Mouse (Mus musculus) MEL (cell line): Measurements from ENCODE around the gene Rps6kb2. TPM values are rescaled to one million over a fixed set of nuclear protein-coding genes. Genes with fewer than 3 reads are reported as not detected.

Experiments
- DNase-seq: peaks from one replicate; pipeline ENCODE4 v3.0.0; 2011; ENCODE audit warnings: low read depth, low spot score
- H3K27ac ChIP-seq: 2 replicates; pipeline ENCODE4 v1.5.1; 2012; ENCODE audit warnings: low read depth, mild to moderate bottlenecking, control low read depth, low read length, moderate library complexity; ENCODE audit not compliant: control insufficient read depth
- H3K27me3 ChIP-seq, 2 experiments: fragments of 150-350 bp in 1 of 2; sonication (generic) in 1 of 2; 2 replicates each; pipeline ENCODE4 v1.6.1; 2012; ENCODE audit warnings: low read length in 2 of 2, mild to moderate bottlenecking in 2 of 2, improper control_type of control experiment in 1 of 2, moderate library complexity in 1 of 2; ENCODE audit not compliant: insufficient read depth in 2 of 2, control insufficient read depth in 1 of 2
- H3K36me3 ChIP-seq, 2 experiments: 2 replicates each; pipeline ENCODE4 v1.6.1; 2012 to 2014; ENCODE audit warnings: low read length in 2 of 2, improper control_type of control experiment in 1 of 2, inconsistent platforms in 1 of 2, mild to moderate bottlenecking in 1 of 2; ENCODE audit not compliant: insufficient read depth in 2 of 2, control insufficient read depth in 1 of 2
- H3K4me1 ChIP-seq, 2 experiments: fragments of 150-350 bp in 1 of 2; sonication (generic) in 1 of 2; 2 replicates each; pipeline ENCODE4 v1.6.1; 2012; ENCODE audit warnings: low read length in 2 of 2, improper control_type of control experiment in 1 of 2, mild to moderate bottlenecking in 1 of 2; ENCODE audit not compliant: insufficient read depth in 2 of 2, control insufficient read depth in 1 of 2
- H3K4me3 ChIP-seq, 2 experiments: fragments of 150-350 bp in 1 of 2; sonication (generic) in 1 of 2; 2 replicates each; pipeline ENCODE4 v1.5.1; 2012; ENCODE audit warnings: low read depth in 2 of 2, low read length in 2 of 2, mild to moderate bottlenecking in 2 of 2, moderate library complexity in 2 of 2, control low read depth in 1 of 2, improper control_type of control experiment in 1 of 2; ENCODE audit not compliant: control insufficient read depth in 1 of 2, insufficient read depth in 1 of 2
- H3K79me2 ChIP-seq: 2 replicates; pipeline ENCODE4 v1.6.1; 2012; ENCODE audit warnings: mild to moderate bottlenecking, low read length, moderate library complexity; ENCODE audit not compliant: control insufficient read depth, poor library complexity, insufficient read depth
- H3K9ac ChIP-seq: 2 replicates; pipeline ENCODE4 v1.6.1; 2012; ENCODE audit warnings: low read depth, mild to moderate bottlenecking, control low read depth, low read length, moderate library complexity; ENCODE audit not compliant: control insufficient read depth, poor library complexity, severe bottlenecking
- H3K9me3 ChIP-seq: fragments of 150-350 bp; sonication (generic); replicated peaks from 2 replicates; pipeline ENCODE4 v1.6.1; 2012; ENCODE audit warnings: mild to moderate bottlenecking, low read length, improper control_type of control experiment, moderate library complexity; ENCODE audit not compliant: insufficient read depth
- BHLHE40 ChIP-seq: IDR thresholded peaks from 2 replicates; pipeline ENCODE4 v1.6.1; 2012; ENCODE audit warnings: low read depth, mild to moderate bottlenecking, inconsistent platforms, low read length, improper control_type of control experiment, borderline replicate concordance
- CHD1 ChIP-seq: IDR thresholded peaks from 2 replicates; pipeline ENCODE4 v1.6.1; 2012; ENCODE audit warnings: low read depth, mild to moderate bottlenecking, inconsistent platforms, low read length, improper control_type of control experiment
- CHD2 ChIP-seq: IDR thresholded peaks from 2 replicates; pipeline ENCODE4 v1.6.1; 2011; ENCODE audit warnings: low read length, improper control_type of control experiment
- CTCF ChIP-seq, 3 experiments: IDR thresholded peaks in 2 of 3; conservative IDR thresholded peaks in 1 of 3; 2 replicates each; pipeline ENCODE4 v1.5.1; 2011 to 2012; ENCODE audit warnings: low read length in 3 of 3, low read depth in 2 of 3, mild to moderate bottlenecking in 2 of 3, improper control_type of control experiment in 1 of 3, inconsistent platforms in 1 of 3, mixed read lengths in 1 of 3, moderate library complexity in 1 of 3; ENCODE audit not compliant: control insufficient read depth in 1 of 3, insufficient read depth in 1 of 3, poor library complexity in 1 of 3, severe bottlenecking in 1 of 3
- E2F4 ChIP-seq: IDR thresholded peaks from 2 replicates; pipeline ENCODE4 v1.6.1; 2011; ENCODE audit warnings: low read depth, low read length, improper control_type of control experiment, borderline replicate concordance
- ELF1 ChIP-seq: IDR thresholded peaks from 2 replicates; pipeline ENCODE4 v1.6.1; 2014; ENCODE audit warnings: low read depth, mild to moderate bottlenecking, inconsistent platforms, low read length, improper control_type of control experiment, moderate library complexity
- EP300 ChIP-seq, 2 experiments: IDR thresholded peaks; 2 replicates each; pipeline ENCODE4 v1.6.1; 2011; ENCODE audit warnings: improper control_type of control experiment in 2 of 2, low read length in 2 of 2, low read depth in 1 of 2, mild to moderate bottlenecking in 1 of 2
- ETS1 ChIP-seq: IDR thresholded peaks from 2 replicates; pipeline ENCODE4 v1.6.1; 2012; ENCODE audit warnings: low read depth, mild to moderate bottlenecking, inconsistent platforms, low read length, improper control_type of control experiment, moderate library complexity
- GABPA ChIP-seq: IDR thresholded peaks from 2 replicates; pipeline ENCODE4 v1.6.1; 2012; ENCODE audit warnings: low read depth, mild to moderate bottlenecking, inconsistent platforms, low read length, improper control_type of control experiment, moderate library complexity
- GATA1 ChIP-seq: IDR thresholded peaks from 2 replicates; pipeline ENCODE4 v1.6.1; 2011; ENCODE audit warnings: low read depth, low read length, improper control_type of control experiment
- HCFC1 ChIP-seq: IDR thresholded peaks from 2 replicates; pipeline ENCODE4 v1.6.1; 2012; ENCODE audit warnings: low read depth, mild to moderate bottlenecking, inconsistent platforms, low read length, improper control_type of control experiment, moderate library complexity
- JUND ChIP-seq: IDR thresholded peaks from 2 replicates; pipeline ENCODE4 v1.6.1; 2011; ENCODE audit warnings: low read depth, mild to moderate bottlenecking, improper control_type of control experiment, low read length
- KAT2A ChIP-seq: conservative IDR thresholded peaks from 2 replicates; pipeline ENCODE4 v1.6.1; 2012; ENCODE audit warnings: low read depth, low read length, improper control_type of control experiment, inconsistent platforms
- MAFK ChIP-seq: IDR thresholded peaks from 2 replicates; pipeline ENCODE4 v1.6.1; 2011; ENCODE audit warnings: low read depth, mild to moderate bottlenecking, low read length, improper control_type of control experiment, borderline replicate concordance
- MAX ChIP-seq: IDR thresholded peaks from 2 replicates; pipeline ENCODE4 v1.6.1; 2011; ENCODE audit warnings: low read length, improper control_type of control experiment
- MAZ ChIP-seq: IDR thresholded peaks from 2 replicates; pipeline ENCODE4 v1.6.1; 2012; ENCODE audit warnings: low read depth, mild to moderate bottlenecking, inconsistent platforms, low read length, improper control_type of control experiment
- MEF2A ChIP-seq: IDR thresholded peaks from 2 replicates; pipeline ENCODE4 v1.6.1; 2014; ENCODE audit warnings: low read depth, mild to moderate bottlenecking, inconsistent platforms, low read length, improper control_type of control experiment; ENCODE audit not compliant: poor library complexity, insufficient replicate concordance, severe bottlenecking; ENCODE audit errors: extremely low read depth
- MXI1 ChIP-seq: IDR thresholded peaks from 2 replicates; pipeline ENCODE4 v1.6.1; 2011; ENCODE audit warnings: mild to moderate bottlenecking, low read depth, low read length, improper control_type of control experiment
- MYB ChIP-seq: IDR thresholded peaks from 2 replicates; pipeline ENCODE4 v1.6.1; 2011; ENCODE audit warnings: mild to moderate bottlenecking, low read depth, low read length, improper control_type of control experiment
- MYC ChIP-seq: IDR thresholded peaks from 2 replicates; pipeline ENCODE4 v1.6.1; 2011; ENCODE audit warnings: low read depth, mild to moderate bottlenecking, low read length, improper control_type of control experiment, moderate library complexity
- NELFE ChIP-seq: IDR thresholded peaks from 2 replicates; pipeline ENCODE4 v1.6.1; 2011; ENCODE audit warnings: low read depth, low read length, improper control_type of control experiment
- NRF1 ChIP-seq: IDR thresholded peaks from 2 replicates; pipeline ENCODE4 v1.6.1; 2014; ENCODE audit warnings: low read depth, mild to moderate bottlenecking, inconsistent platforms, low read length, improper control_type of control experiment, moderate library complexity; ENCODE audit not compliant: poor library complexity, insufficient read depth, severe bottlenecking
- POLR2A ChIP-seq, 2 experiments: IDR thresholded peaks; 2 replicates each; pipeline ENCODE4 v1.6.1; 2011 to 2012; ENCODE audit warnings: low read length in 2 of 2, mild to moderate bottlenecking in 2 of 2, control low read depth in 1 of 2, improper control_type of control experiment in 1 of 2, low read depth in 1 of 2, moderate library complexity in 1 of 2; ENCODE audit not compliant: control insufficient read depth in 1 of 2, insufficient read depth in 1 of 2, poor library complexity in 1 of 2
- POLR2AphosphoS2 ChIP-seq: IDR thresholded peaks from 2 replicates; pipeline ENCODE4 v1.6.1; 2011; ENCODE audit warnings: low read length, improper control_type of control experiment
- POLR2AphosphoS5 ChIP-seq: IDR thresholded peaks from 2 replicates; pipeline ENCODE4 v1.6.1; 2012; ENCODE audit warnings: low read depth, borderline replicate concordance, mild to moderate bottlenecking, inconsistent platforms, low read length, moderate library complexity, mixed read lengths
- RAD21 ChIP-seq: IDR thresholded peaks from 2 replicates; pipeline ENCODE4 v1.6.1; 2011; ENCODE audit warnings: mild to moderate bottlenecking, low read depth, low read length, improper control_type of control experiment
- RCOR1 ChIP-seq: IDR thresholded peaks from 2 replicates; pipeline ENCODE4 v1.6.1; 2012; ENCODE audit warnings: low read depth, mild to moderate bottlenecking, inconsistent platforms, low read length, improper control_type of control experiment
- SIN3A ChIP-seq: IDR thresholded peaks from 2 replicates; pipeline ENCODE4 v1.6.1; 2012; ENCODE audit warnings: low read length, improper control_type of control experiment, inconsistent platforms
- SMC3 ChIP-seq: IDR thresholded peaks from 2 replicates; pipeline ENCODE4 v1.6.1; 2011; ENCODE audit warnings: low read depth, low read length, improper control_type of control experiment
- TAL1 ChIP-seq: IDR thresholded peaks from 2 replicates; pipeline ENCODE4 v1.6.1; 2012; ENCODE audit warnings: mild to moderate bottlenecking, inconsistent platforms, low read length, moderate library complexity, mixed read lengths
- TBP ChIP-seq: IDR thresholded peaks from 2 replicates; pipeline ENCODE4 v1.8.0; 2011; ENCODE audit warnings: low read depth, low read length, improper control_type of control experiment
- TCF12 ChIP-seq: IDR thresholded peaks from 2 replicates; pipeline ENCODE4 v1.6.1; 2014; ENCODE audit warnings: low read depth, mild to moderate bottlenecking, inconsistent platforms, low read length, improper control_type of control experiment, moderate library complexity
- UBTF ChIP-seq: IDR thresholded peaks from 2 replicates; pipeline ENCODE4 v1.6.1; 2012; ENCODE audit warnings: low read depth, mild to moderate bottlenecking, inconsistent platforms, low read length, improper control_type of control experiment, moderate library complexity, borderline replicate concordance; ENCODE audit not compliant: insufficient read depth
- USF2 ChIP-seq, 2 experiments: IDR thresholded peaks; 2 replicates each; pipeline ENCODE4 v1.6.1; 2011 to 2012; ENCODE audit warnings: improper control_type of control experiment in 2 of 2, low read length in 2 of 2, borderline replicate concordance in 1 of 2, inconsistent platforms in 1 of 2, low read depth in 1 of 2, mild to moderate bottlenecking in 1 of 2; ENCODE audit not compliant: insufficient read depth in 1 of 2
- ZC3H11A ChIP-seq: IDR thresholded peaks from 2 replicates; pipeline ENCODE4 v1.6.1; 2012; ENCODE audit warnings: low read depth, mild to moderate bottlenecking, inconsistent platforms, low read length, improper control_type of control experiment
- ZKSCAN1 ChIP-seq: IDR thresholded peaks from 2 replicates; pipeline ENCODE4 v1.6.1; 2012; ENCODE audit warnings: low read depth, mild to moderate bottlenecking, inconsistent platforms, low read length, improper control_type of control experiment, moderate library complexity
- ZMIZ1 ChIP-seq: IDR thresholded peaks from 2 replicates; pipeline ENCODE4 v1.6.1; 2012; ENCODE audit warnings: low read depth, mild to moderate bottlenecking, inconsistent platforms, low read length, improper control_type of control experiment, moderate library complexity
- ZNF384 ChIP-seq: IDR thresholded peaks from 2 replicates; pipeline ENCODE4 v1.6.1; 2012; ENCODE audit warnings: low read depth, mild to moderate bottlenecking, inconsistent platforms, low read length, improper control_type of control experiment
- polyA plus RNA-seq, 2 experiments: library from polyadenylated mRNA; stranded (reverse) in 1 of 2; unstranded in 1 of 2; fragments of >175 nt in 1 of 2; fragments of >200 nt in 1 of 2; gene quantifications; 2 replicates each; pipeline versions ENCODE4 v1.2.1 to v1.2.4; 2012; ENCODE audit warnings: low replicate concordance in 2 of 2, low read depth in 1 of 2; ENCODE audit not compliant: insufficient read length in 2 of 2, insufficient read depth in 1 of 2, missing spikeins in 1 of 2
- total RNA-seq: library from RNA; depleted of rRNA; stranded (reverse); fragments of 300-350 nt; gene quantifications from 2 replicates; pipeline ENCODE4 v1.2.3, GENCODE M21; 2012

Rps6kb2 gene
- total and polyA plus RNA-seq, 3 experiments, result 8.7 to 19.8 TPM; not detected in 1

- H3K36me3 ChIP-seq, result peaks cover 2 to 16% of the 10 kb centered on the region in 2 experiments; a peak in 3 of 4 replicates
- H3K9me3 ChIP-seq, result no peaks in the 10 kb centered on the region
- H3K27ac ChIP-seq, result peak overlapping the region; percentile 88
- no peaks in the 10 kb centered on the region for H3K27me3 ChIP-seq
- peak overlapping the region; percentile 34 to 54 for H3K4me3 ChIP-seq
- no peak for DNase-seq
- peak overlapping the region; percentile 66 for H3K9ac ChIP-seq
- H3K79me2 ChIP-seq, result peaks cover 2% of the 10 kb centered on the region; the same call in 1 of the 2 replicates
- peaks cover 13 to 20% of the 10 kb centered on the region in 2 experiments for H3K4me1 ChIP-seq
- TF ChIP-seq MEF2A (no peak), MAZ (no peak), CHD2 (no peak), GABPA (no peak), RAD21 (no peak), MYC (no peak), ELF1 (no peak), BHLHE40 (no peak), MAX (0 out of 2 replicates have a peak, but pooled peaks have one; percentile 20), POLR2A (IDR thresholded peaks at IDR 0.05; ENCODE audit: control insufficient read depth in 1 of 2, insufficient read depth in 1 of 2, low read depth in 1 of 2, low read length in 2 of 2, poor library complexity in 1 of 2) (0 out of 4 replicates have a peak, but pooled peaks of 1 of the 2 experiments have one; percentile 11), TBP (no peak), ZMIZ1 (no peak), POLR2AphosphoS2 (no peak), ETS1 (no peak), NRF1 (no peak), ZC3H11A (no peak), KAT2A (no peak), ZNF384 (no peak), JUND (no peak), POLR2AphosphoS5 (no peak), NELFE (no peak; the same call in 1 of the 2 replicates), SIN3A (no peak), UBTF (no peak), TAL1 (no peak), GATA1 (no peak), ZKSCAN1 (no peak), TCF12 (no peak), CTCF (IDR thresholded peaks at IDR 0.05 in 2 of 3, conservative IDR thresholded peaks at IDR 0.05 in 1 of 3; ENCODE audit: control insufficient read depth in 1 of 3, insufficient read depth in 1 of 3, low read depth in 2 of 3, low read length in 3 of 3, poor library complexity in 1 of 3, severe bottlenecking in 1 of 3) (no peak), MXI1 (peak; percentile 61; the same call in 1 of the 2 replicates), USF2 (IDR thresholded peaks at IDR 0.05; ENCODE audit: borderline replicate concordance in 1 of 2, insufficient read depth in 1 of 2, low read depth in 1 of 2, low read length in 2 of 2) (0 out of 4 replicates have a peak, but pooled peaks of 1 of the 2 experiments have one; percentile 21), E2F4 (no peak), SMC3 (no peak), MYB (no peak), CHD1 (no peak), MAFK (no peak), RCOR1 (no peak), EP300 (IDR thresholded peaks at IDR 0.05; ENCODE audit: low read depth in 1 of 2, low read length in 2 of 2) (no peak), HCFC1 (0 out of 2 replicates have a peak, but pooled peaks have one; percentile 9)
Measured at GRCm38 (mm10) chr19:4113806-4114230, 49.3 kb downstream of the Rps6kb2 start.
